Mouse (Mus musculus) heart, postnatal 0 days (tissue): ENCODE results near the gene Timp4. TPM values are rescaled to one million over a fixed set of nuclear protein-coding genes. Genes with fewer than 3 reads are reported as not detected.

Experiments
- ATAC-seq: fragments of 200-750 bp; cut with Nextera tagmentation; 2 replicates; pipeline ENCODE4 v1.8.0; 2017; ENCODE audit warnings: low read depth, moderate number of reproducible peaks, moderate library complexity; ENCODE audit not compliant: insufficient read depth
- DNase-seq: peaks from one replicate; pipeline ENCODE4 v3.0.0-alpha.2; 2016; ENCODE audit warnings: low spot score
- H3K27ac ChIP-seq: fragments of 300-500 bp; sonication (generic); 2 replicates; pipeline ENCODE4 v1.5.1; 2014; ENCODE audit warnings: low read depth, mild to moderate bottlenecking
- H3K27me3 ChIP-seq: fragments of 300-500 bp; sonication (generic); 2 replicates; pipeline ENCODE4 v1.6.1; 2014; ENCODE audit warnings: low read length, mixed read lengths; ENCODE audit not compliant: control insufficient read depth, insufficient read depth
- H3K36me3 ChIP-seq: fragments of 300-500 bp; sonication (generic); replicated peaks from 2 replicates; pipeline ENCODE4 v1.6.1; 2014; ENCODE audit warnings: low read length, mixed read lengths; ENCODE audit not compliant: control insufficient read depth, insufficient read depth
- H3K4me1 ChIP-seq: fragments of 300-500 bp; sonication (generic); 2 replicates; pipeline ENCODE4 v1.6.1; 2014; ENCODE audit warnings: antibody characterized with exemption; ENCODE audit not compliant: control insufficient read depth, insufficient read depth
- H3K4me2 ChIP-seq: fragments of 300-500 bp; sonication (generic); 2 replicates; pipeline ENCODE4 v1.6.1; 2014; ENCODE audit warnings: low read depth, mild to moderate bottlenecking, low read length, moderate library complexity
- H3K4me3 ChIP-seq: fragments of 300-500 bp; sonication (generic); 2 replicates; pipeline ENCODE4 v1.5.1; 2014; ENCODE audit warnings: low read depth, low read length
- H3K9ac ChIP-seq: fragments of 300-500 bp; sonication (generic); replicated peaks from 2 replicates; pipeline ENCODE4 v1.6.1; 2014; ENCODE audit warnings: low read depth, low read length, mixed read lengths
- H3K9me3 ChIP-seq: fragments of 300-500 bp; sonication (generic); replicated peaks from 2 replicates; pipeline ENCODE4 v1.6.1; 2016; ENCODE audit warnings: low read length; ENCODE audit not compliant: control insufficient read depth
- CTCF ChIP-seq: IDR thresholded peaks from 2 replicates; pipeline ENCODE4 v1.5.1; 2016; ENCODE audit warnings: antibody characterized with exemption, control low read depth, low read depth
- EP300 ChIP-seq: IDR thresholded peaks from 2 replicates; pipeline ENCODE4 v1.6.1; 2016; ENCODE audit warnings: antibody characterized with exemption, low read depth
- WGBS: fragments of 180-500 bp; shearing (Covaris S2); extraction: QIAGEN DNeasy Blood & Tissue Kit; methylation state at CpG from one replicate; pipeline ENCODE4 v1.1.7; 2014; 5-methylcytosine and 5-hydroxymethylcytosine counted together
- polyA plus RNA-seq: library from polyadenylated mRNA; unstranded; fragments of >200 nt; fragmentation: Nextera tagmentation; extraction: Ambion mirVana; gene quantifications from 2 replicates; pipeline ENCODE4 v1.2.1, GENCODE M21; 2015
- total RNA-seq: library from RNA; depleted of rRNA; stranded (reverse); fragments of >200 nt; gene quantifications from 2 replicates; pipeline ENCODE4 v1.2.3, GENCODE M21; 2014; ENCODE audit warnings: low replicate concordance; rRNA removed

Timp4 gene
- total and polyA plus RNA-seq, 2 experiments from 2014 or later = 8.8 to 9.7 TPM

DNA sequence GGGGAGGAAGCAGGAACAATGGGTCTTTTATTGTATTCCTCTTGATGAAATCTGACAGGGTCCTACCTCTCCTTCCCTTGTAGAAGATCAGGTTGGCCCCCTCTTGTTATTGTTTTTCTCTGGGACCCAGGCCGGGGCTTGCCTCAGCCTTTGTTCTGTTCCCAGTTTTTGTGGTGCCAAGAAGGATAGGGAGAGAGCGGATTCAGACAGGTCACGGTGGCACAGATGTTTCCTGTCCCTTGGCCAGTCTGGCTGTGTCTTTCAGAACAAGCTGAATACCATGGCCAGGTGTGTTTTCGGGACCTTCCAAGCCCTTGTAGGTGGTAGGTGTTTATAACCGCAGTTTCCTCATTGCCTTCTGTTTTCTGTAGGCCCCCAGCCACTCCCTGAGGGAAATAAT is 38.9 kb downstream of the Timp4 start:
- DNase-seq = no peak
- Histone ChIP-seq H3K4me1 (no peaks in the 10 kb centered on the region), H3K27me3 (no peaks in the 10 kb centered on the region), H3K4me2 (no peak overlapping the region), H3K27ac (no peak overlapping the region), H3K9me3 (no peaks in the 10 kb centered on the region), H3K9ac (no peak overlapping the region), H3K4me3 (no peak overlapping the region), H3K36me3 (no peaks in the 10 kb centered on the region)
- ATAC-seq = no peak
- no peak for TF ChIP-seq EP300
- no peak for TF ChIP-seq CTCF
- WGBS = 54% methylated on average over 5 of the region's 5 CpGs

DNA sequence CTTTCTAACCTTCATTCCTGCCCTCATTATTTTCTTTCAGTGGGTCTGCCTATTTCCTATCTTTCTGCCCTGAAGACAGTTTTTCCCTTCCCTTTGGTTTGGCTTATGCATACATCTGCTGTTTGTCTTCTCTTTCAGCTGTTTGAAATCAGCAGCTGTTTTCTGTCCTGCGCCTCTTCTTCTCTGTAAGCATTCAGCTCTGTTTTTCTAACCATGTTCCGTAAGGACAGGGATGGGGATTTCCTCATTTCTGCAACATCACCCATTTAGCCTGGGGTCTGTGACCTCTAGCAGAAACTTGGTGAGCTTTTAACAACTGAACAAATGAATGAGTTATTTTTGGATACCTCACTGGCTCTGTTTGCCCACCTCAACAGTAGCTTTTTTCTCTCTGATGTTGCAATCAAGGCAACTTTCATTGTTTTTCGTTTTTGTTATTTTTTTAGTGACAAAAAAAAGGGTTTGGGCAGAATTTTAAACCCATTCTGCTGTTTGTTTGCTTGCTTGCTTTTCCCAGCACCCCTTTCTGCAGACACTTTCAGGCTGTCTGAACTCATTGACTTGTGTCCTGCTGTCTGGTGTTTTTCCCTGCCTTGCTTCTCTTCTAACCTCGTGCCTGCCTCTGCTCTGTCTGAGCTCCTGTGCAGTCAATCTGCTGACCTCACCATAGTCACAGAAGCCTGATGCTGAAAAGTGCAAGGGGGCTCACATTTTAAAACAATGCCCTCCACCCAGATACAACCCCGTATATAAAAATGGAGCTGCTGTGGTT is 39.7 kb downstream of the Timp4 start:
- Histone ChIP-seq H3K27me3 (no peaks in the 10 kb centered on the region), H3K9ac (no peak overlapping the region), H3K4me3 (no peak overlapping the region), H3K4me2 (no peak overlapping the region), H3K36me3 (no peaks in the 10 kb centered on the region), H3K9me3 (no peaks in the 10 kb centered on the region), H3K4me1 (no peaks in the 10 kb centered on the region), H3K27ac (no peak overlapping the region)
- TF ChIP-seq CTCF (no peak), EP300 (no peak)
- DNase-seq (no peak), ATAC-seq (no peak)
- 52% methylated on average over 5 of the region's 5 CpGs for WGBS

DNA sequence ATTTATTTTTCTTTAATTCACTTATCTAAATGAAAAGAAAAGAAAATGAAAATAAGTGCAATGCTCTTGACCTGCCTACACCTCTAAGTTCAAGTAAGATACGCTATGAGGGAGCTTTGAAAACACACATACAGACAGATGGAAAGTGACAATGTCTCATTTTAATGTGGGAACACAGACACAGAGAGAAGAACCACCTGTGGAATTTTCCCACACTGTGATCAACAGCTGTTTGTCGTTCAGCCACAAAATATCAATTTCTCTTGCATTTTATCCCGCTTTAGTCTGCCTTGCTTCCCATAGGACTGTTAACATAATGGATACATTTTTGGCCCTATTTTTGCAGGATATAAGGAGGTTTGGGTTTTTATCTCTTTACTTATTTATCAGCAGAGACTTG is 41.2 kb downstream of the Timp4 start:
- H3K4me1 ChIP-seq = no peaks in the 10 kb centered on the region
- DNase-seq (no peak), ATAC-seq (no peak)
- TF ChIP-seq EP300 = no peak
- TF ChIP-seq CTCF = no peak
- 75% methylated on average over 3 of the region's 3 CpGs for WGBS
- H3K27ac ChIP-seq = no peak overlapping the region
- no peaks in the 10 kb centered on the region for H3K27me3 ChIP-seq
- H3K9ac ChIP-seq = no peak overlapping the region
- no peak overlapping the region for H3K4me3 ChIP-seq
- no peaks in the 10 kb centered on the region for H3K9me3 ChIP-seq
- no peak overlapping the region for H3K4me2 ChIP-seq
- no peaks in the 10 kb centered on the region for H3K36me3 ChIP-seq

DNA sequence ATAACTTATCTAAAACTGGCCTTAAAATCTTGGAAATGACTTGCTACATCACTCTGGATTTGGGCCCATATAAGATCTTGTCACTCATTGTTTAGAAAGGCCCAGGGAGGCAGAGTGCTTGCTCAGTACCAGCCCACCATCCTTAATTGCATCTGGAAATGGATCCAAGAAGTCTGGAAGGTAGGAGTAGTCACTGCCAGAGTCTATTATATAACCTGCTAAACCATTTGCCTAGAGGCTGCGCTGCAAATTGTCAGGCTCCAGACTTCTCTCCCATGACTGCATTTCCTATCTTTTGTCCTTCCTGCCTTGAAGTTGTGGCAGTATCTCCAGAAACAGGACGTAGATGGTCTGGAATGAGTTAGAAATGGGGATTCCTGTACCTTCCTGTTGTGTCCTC is 41.8 kb downstream of the Timp4 start:
- Histone ChIP-seq H3K36me3 (no peaks in the 10 kb centered on the region), H3K4me2 (no peak overlapping the region), H3K9me3 (no peaks in the 10 kb centered on the region), H3K4me3 (no peak overlapping the region), H3K9ac (no peak overlapping the region), H3K27ac (no peak overlapping the region), H3K27me3 (no peaks in the 10 kb centered on the region), H3K4me1 (no peaks in the 10 kb centered on the region)
- DNase-seq = no peak
- TF ChIP-seq EP300 (no peak), CTCF (no peak)
- WGBS = 49% methylated on average over 2 of the region's 2 CpGs
- no peak for ATAC-seq

DNA sequence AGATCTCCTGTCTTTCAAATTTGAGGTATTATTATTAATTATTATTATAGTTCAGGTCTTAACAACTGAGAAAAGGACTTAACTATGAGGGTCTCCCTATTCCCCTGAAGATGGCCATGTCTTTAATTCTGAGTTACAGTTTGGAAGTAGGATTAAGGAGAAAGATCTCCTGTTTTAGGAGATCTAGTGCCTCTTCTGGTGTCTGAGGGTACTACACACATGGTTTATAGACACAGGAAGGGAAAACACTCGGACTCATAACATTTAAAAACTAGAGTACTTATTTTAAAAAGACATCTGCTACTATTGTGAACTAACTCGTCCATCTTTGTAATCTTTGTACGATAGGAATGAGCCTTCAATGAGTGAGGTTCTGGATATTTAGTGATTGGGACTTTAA is 49.0 kb downstream of the Timp4 start:
- Histone ChIP-seq H3K9ac (no peak overlapping the region), H3K4me3 (no peak overlapping the region), H3K27ac (no peak overlapping the region), H3K4me2 (no peak overlapping the region), H3K36me3 (no peaks in the 10 kb centered on the region), H3K27me3 (no peaks in the 10 kb centered on the region), H3K9me3 (no peaks in the 10 kb centered on the region), H3K4me1 (no peaks in the 10 kb centered on the region)
- no peak for ATAC-seq
- WGBS = 64% methylated on average over 3 of the region's 3 CpGs
- TF ChIP-seq EP300 (no peak), CTCF (no peak)
- DNase-seq = no peak

DNA sequence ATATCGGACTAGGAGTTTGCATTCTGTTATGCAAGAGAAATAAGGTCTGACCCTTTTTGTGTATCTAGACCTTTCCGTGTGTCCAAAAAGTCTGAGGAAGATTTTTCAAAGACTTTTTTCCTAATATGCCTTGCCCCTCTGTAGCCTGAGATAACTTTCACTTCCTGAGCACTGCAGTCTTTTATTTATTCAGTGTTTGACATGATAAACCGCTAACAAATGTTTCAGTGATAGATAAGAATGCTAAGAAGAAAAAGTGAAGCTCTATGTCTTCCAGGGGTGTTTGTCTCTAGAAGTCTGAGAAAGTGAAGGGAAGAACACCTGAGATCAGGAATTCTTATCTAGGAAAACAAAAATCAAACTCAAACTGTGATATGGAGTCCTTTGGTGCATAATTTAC is 51.3 kb downstream of the Timp4 start:
- H3K4me1 ChIP-seq = no peaks in the 10 kb centered on the region
- H3K9ac ChIP-seq = no peak overlapping the region
- no peaks in the 10 kb centered on the region for H3K9me3 ChIP-seq
- DNase-seq = no peak
- TF ChIP-seq EP300 (no peak), CTCF (no peak)
- no peaks in the 10 kb centered on the region for H3K27me3 ChIP-seq
- no peak overlapping the region for H3K27ac ChIP-seq
- no peak overlapping the region for H3K4me3 ChIP-seq
- no peaks in the 10 kb centered on the region for H3K36me3 ChIP-seq
- no peak for ATAC-seq
- no peak overlapping the region for H3K4me2 ChIP-seq
- 47% methylated on average over 3 of the region's 3 CpGs for whole genome bisulfite sequencing

Other genes starting within 250 kb of the Timp4 start
- gene Tamm41, start 214.3 kb downstream of the Timp4 start, total RNA-seq = 30.5 and 56.0 TPM in 2 replicates
- gene Tamm41, start 214.3 kb downstream of the Timp4 start, polyA plus RNA-seq = 22.8 and 23.9 TPM in 2 replicates
- 1.9 and 3.2 TPM in 2 replicates for gene Syn2, start 117.3 kb downstream of the Timp4 start, total RNA-seq
- gene Syn2, start 117.3 kb downstream of the Timp4 start, polyA plus RNA-seq = 1.1 and 1.2 TPM in 2 replicates
- not detected in 2 replicates for gene Gm17482, start 24.9 kb downstream of the Timp4 start, total RNA-seq
- not detected in 2 replicates for gene Gm17482, start 24.9 kb downstream of the Timp4 start, polyA plus RNA-seq
- gene Pparg, start 108.7 kb upstream of the Timp4 start, total RNA-seq = 3.7 and 8.0 TPM in 2 replicates
- 5.3 and 5.8 TPM in 2 replicates for gene Pparg, start 108.7 kb upstream of the Timp4 start, polyA plus RNA-seq